Mouse (Mus musculus) megakaryocyte, adult 5-6 weeks (primary cell): ENCODE data around the gene Adcy2. TPM values are rescaled to one million over a fixed set of nuclear protein-coding genes. Genes with fewer than 3 reads are reported as not detected.

Experiments
- ATAC-seq: 2 replicates; pipeline ENCODE4 v1.8.0; 2016; ENCODE audit warnings: mild to moderate bottlenecking, inconsistent platforms; ENCODE audit not compliant: poor library complexity, severe bottlenecking
- total RNA-seq, 2 experiments: library from RNA; stranded (forward) in 1 of 2; stranded (reverse) in 1 of 2; fragments of 153-499, 151-499 nt in 1 of 2; fragments of 221-1000, 200-1000 nt in 1 of 2; gene quantifications; 2 replicates each; pipeline versions ENCODE4 v1.2.3 to v1.2.4; 2015 to 2017

The Adcy2 gene
- total RNA-seq, 2 experiments from 2014 or later, result 0.11 TPM; not detected in 1

- ATAC-seq, result no peak
These were observed 426.1 kb downstream of the Adcy2 start for GRCm38 (mm10) chr13:68572966-68573913.

GRCm38 (mm10) chr13:68572247-68572646, 427.1 kb downstream of the Adcy2 start:
- ATAC-seq, result no peak
